Mouse (Mus musculus): ENCODE results near the gene Tnfaip8l1.

DNA sequence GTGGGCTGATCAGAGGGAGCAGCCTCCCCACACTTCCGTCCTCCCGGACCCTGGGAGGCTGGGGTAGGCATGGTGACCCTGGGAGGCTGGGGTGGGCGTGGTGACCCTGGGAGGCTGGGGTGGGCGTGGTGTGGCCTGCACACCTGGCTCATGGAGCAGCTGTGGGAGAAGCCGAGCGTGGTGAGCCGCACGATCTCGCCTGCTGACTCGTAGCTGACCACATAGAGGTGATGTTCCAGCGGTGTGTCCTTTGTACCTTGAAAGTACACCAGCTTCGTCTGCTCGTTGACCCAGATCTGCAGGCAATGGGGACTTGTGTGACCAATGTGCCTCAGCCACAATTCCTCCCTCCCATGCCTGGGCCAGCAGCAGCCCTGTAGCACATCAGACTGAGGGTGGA lies 32.5 kb downstream of the Tnfaip8l1 start:
- TF ChIP-seq POLR2A (IDR thresholded peaks at IDR 0.05; ENCODE audit: borderline replicate concordance, extremely low read depth, low read depth, low read length) (no peak), CTCF (IDR thresholded peaks at IDR 0.05; ENCODE audit: insufficient read depth, low read length) (no peak)

Measured in lung, adult 2 months (tissue).